Mouse (Mus musculus) right cerebral cortex, postnatal 14 days (tissue): ENCODE results near the gene Scpep1.

ENCODE experiments used
- DNase-seq: peaks from one replicate; pipeline ENCODE4 v3.0.0; 2022

Gene Scpep1

DNA sequence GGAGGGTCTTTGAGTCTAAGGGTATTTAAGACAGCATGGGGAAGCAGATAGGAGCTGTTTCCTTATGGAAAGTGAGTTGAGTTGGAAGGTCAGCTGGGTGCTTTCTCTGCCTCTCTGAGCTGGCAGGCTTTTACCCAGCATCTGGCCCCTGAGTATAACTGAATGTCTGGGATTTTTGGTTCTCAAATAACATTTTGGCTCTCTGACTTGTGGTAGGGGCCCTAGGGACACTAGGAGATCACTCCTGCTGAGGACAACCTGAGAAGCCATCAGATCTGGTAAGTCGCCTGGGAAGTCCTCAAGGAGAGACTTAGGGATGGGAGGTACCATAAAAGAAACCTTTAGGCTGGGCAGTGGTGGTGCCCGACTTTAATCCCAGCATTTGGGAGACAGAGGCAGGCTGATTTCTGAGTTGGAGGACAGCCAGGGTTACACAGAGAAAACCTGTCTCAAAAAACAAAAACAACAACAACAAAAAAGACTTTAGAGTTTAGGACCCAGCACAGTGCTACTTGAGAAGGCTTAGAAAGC lies 15.0 kb upstream of the Scpep1 start, which contains the start of gene Coil:
TSS of gene Coil (plus strand) at position 51 of the 531 bp plus-strand sequence.
- DNase-seq: no peak

DNA sequence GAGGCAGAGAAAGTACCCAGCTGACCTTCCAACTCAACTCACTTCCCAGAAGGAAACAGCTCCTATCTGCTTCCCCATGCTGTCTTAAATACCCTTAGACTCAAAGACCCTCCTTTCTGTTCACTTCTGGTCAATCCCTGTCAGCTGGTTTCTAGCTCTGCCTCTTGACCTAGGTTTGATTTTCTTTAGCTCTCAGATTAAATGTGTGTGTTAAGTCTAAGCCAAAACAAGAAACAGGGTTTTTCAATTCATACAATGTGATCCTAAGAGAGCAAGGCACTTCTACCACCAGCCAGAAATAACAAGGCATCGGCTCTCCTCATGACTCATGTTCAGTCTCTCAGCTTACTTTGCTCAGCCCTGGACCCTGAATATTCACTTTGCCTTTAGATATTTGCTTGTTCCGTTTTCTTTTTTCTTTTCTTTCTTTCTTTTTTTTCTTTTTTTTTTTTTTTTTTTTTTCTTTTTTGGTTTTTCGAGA lies 11.7 kb upstream of the Scpep1 start, which contains the start of gene Elobl:
TSS of gene Elobl (minus strand) at position 51 of the 481 bp plus-strand sequence.
- DNase-seq: no peak

DNA sequence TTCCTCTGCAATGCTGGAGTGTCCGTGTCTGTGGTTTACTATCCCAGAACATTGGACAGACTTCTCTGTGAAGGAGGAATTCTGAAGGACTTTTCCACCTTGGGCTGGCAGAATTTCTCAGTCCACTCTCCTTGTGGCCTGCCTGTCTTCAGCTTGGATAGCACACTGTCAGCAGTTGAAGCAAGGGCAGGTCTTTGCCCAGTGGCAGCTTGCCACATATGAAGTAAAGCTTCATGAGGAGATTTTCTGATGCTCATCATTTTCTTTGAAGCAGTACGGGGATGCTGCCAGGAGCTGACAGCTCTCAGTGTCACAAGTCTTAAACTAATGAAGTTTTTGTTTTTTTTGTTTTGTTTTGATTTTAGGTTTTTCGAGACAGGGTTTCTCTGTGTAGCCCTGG lies 3.6 kb upstream of the Scpep1 start:
- DNase-seq: no peak

DNA sequence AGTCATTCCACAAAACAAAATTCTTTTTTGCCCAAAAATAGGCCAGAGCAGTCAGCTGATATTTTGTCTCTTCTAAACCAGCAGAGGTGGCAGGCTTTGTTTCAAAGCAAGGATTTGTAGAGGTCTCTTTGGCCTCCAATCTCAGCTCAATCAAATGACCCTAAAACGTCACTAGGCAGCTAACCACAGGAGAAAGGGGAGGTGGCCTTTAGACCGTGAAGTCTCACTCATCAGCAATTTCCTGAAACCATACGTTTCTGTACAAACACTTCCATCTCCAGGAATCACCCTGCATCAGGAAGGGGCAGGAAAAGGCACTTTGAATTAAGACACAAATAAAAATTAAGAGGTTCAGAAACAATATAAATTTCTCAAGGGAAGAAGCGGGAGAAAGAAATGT lies 462 bp downstream of the Scpep1 start:
- DNase-seq: no peak

DNA sequence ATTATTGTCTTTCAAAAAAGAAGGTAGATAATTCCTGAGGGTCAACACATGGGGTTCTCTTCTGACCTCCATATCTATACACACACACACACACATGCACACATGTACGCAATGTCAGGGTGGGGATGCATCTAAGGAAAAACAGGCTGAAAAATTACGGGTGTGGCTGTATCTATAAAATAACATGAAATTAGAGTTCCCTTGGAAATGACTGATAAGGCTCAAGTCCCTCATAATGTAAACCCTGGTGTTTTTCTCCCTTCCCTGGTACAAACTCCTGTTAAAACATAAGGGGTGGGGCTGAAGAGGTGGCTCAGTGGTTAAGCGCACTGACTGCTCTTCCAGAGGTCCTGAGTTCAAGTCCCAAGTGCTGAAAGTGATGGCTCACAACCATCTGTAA lies 1.7 kb downstream of the Scpep1 start:
- no peak for DNase-seq

DNA sequence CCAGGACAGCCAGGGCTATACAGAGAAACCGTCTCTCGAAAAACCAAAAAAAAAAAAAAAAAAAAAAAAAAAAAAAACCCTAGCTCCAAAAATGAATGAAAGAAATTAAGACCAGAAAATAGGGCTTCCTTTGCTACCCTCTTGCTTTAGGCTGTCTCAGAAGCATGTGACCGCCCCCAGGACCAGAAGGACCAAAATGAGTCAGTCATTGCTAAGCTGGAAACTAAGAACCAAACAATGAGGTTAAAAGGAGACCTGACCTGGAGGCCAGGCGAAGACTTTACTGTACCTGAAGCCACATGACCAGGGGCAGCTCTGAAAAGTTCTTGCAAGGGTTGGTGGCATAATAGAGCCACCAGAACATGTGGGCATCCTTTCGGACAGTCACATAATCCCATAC lies 3.1 kb downstream of the Scpep1 start:
- DNase-seq: no peak

DNA sequence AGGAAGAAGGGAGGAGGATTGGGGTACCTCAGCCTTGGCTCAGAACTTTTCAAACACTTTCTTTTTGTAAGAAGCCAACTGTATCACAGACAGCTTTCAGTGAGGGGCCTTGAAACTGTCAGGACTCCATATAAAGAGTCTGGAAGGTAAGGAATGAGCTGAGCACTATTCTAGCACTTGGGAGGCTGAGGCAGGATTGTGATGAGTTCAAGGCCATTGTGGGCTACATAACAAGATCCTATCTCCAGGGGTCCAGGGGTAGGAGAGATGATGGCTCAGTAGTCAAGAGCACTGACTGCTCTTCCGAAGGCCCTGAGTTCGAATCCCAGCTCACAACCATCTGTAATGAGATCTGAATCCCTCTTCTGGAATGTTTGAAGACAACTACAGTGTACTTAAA lies 3.7 kb downstream of the Scpep1 start:
- no peak for DNase-seq

DNA sequence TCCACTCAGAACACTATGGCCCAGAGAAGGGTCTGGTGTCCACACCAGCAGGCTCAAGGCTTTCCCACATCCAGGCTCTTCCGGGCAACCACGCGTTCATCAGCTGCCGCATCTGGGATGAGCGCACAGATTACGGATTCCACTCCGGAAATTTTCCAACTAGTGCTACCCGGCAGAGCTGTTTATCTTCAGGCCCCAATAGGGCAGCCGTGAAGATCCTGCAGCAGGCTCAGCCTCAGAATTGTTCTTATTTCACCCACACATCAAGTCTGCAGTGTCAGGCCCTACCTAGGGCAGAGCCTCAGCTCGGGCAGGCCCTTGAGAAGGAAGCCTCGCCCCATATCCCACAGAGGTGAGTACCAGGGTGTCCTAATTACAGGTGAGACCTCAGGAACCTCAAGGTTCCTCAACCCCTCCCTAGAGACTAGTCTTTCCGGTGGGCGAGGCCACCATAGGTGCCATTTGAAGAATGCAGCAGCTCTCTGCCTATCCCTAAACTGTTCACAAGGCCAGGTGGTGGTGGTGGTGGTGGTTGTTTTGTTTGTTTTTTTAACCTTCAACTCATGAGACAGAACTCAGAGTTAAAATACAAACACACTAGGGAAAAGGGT lies 4.5 kb downstream of the Scpep1 start:
- no peak for DNase-seq

DNA sequence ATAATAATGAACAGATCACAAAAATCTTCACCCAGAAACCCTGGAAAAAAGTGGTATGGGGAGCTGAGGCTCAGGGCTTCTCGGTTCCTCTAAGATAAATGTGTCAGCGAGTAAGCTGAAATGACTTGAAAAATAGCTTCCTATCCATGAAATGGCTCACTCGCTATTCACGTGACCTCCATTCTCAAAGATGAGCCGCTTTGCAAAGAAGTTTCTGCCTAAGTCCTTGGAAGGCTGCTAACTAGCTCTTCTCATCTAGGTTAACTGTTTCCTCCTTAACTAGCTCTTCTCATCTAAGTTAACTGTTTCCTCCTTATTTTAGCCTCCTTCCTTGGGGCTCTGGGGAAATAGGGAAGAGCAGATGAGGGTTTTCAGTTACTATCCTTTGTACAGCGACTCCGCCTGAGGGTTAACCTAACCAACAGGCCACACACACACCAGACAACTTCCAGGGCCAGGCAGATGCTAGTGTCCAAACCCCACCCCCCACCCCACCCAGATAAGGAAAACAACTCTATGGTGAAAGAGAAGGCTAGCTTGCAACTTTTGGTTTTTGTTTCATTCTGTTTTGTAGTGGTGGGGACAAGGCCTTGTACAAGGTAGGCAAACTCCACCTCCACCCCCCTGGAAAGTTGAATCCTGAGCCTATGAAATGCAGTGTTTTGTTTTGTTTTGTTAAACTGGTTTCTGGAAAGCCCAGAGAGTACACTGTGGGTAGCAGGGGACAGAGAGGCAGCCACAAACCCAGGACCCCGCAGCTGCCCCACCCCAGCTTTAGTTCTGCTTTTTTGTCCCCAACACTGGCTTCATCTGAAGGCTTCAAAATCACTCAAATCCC lies 5.2 kb downstream of the Scpep1 start:
- no peak for DNase-seq

DNA sequence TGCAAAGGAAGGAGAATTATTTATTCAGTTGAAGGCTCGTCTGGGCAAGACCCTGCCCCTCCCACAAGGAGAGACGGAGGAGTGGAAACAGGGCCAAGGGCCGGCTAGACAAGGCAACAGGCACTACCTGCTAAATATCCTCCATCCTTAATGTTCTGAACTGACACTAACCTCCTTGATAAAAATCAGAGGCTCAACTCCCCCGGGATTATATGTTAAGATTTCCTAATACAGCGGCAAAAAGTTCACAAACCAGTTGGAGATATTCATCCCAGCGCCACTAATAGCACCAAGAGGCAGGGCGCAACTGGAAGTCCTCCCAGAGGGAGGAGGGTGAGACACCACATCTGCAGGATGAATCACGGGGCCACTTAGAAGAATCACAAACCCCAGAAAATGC lies 6.4 kb downstream of the Scpep1 start:
- DNase-seq: no peak

DNA sequence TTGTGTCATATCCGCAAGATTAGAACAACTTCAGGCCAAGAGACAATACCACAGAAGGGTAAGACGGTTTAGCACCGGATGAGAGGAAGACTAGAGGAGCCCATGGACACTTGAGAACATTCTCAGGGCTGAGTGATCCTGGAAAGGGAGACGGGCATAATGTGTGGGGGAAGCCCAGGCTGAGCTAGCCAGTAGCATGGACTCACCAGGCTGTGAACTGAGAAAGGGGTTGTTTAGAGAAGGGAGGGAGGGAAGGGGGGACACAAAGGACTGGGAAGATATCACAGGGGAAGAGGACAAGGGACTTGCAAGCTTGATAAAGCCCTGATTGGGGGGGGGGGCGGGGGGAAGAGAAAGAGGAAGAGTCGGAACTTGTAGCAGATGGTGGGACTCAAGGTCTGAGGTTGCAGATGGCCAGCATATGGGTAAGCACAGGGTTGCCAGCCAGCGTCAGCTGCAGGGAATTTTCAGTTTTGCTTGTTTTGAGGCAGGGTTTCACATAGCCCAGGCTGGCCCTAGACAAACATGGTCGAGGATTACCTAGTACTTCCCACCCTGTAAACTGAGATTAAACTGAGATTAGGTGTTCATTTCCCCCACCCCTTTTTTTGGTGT lies 9.2 kb downstream of the Scpep1 start:
- no peak for DNase-seq

DNA sequence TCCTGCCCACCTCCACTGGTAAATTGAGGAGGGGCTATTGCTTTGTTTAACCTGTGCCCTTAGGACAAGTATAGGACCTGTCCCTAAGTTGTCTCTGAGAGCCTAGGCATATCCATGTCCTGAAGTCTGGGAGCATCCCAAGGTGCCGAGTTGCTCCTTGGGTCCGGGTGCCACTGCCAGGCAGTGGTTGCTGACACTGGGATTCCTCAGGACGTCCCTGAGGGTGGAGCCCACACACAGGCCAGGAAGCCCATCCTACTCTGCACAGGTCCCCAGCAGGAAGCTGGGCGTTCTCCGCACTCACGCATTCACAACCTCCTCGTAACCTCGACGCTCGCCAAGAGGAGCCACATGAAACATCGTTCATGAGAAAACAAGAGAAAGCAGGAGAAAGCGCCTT lies 13.8 kb downstream of the Scpep1 start:
- no peak for DNase-seq

DNA sequence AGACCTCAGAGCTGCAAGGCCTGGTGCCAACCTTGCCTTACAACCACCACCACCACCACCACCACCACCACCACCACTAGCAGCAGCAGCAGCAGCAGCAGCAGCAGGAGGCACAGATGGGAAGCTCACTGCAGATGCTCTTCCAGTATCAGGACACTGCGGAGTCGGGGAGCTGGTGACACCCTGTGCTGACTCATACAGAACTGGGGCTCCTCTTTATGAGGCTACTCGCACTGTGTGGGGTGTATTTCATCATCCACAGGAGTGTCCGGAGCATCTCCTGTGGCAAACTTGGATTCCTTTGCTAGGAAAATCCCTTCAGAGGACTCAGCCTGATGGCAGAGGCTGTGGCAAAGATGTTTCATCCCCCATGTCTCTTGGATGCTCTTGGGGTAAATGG lies 15.6 kb downstream of the Scpep1 start:
- DNase-seq: no peak

DNA sequence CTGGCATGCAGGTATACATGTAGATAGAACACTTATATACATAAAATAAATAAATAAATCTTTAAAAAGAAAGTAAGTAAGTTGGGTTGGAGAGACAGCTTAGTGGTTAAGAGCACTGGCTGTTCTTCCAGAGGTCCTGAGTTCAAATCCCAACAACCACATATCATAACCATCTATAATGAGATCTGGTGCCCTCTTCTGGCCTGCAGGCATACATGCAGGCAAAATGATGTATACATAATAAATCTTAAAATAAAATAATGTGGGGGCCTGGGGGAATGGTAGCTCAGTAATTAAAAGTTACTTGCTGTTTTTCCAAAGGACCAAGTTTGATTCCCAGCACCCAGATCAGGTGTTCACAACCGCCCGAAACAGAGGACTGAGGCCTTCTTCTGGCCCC lies 16.5 kb downstream of the Scpep1 start:
- DNase-seq: no peak

DNA sequence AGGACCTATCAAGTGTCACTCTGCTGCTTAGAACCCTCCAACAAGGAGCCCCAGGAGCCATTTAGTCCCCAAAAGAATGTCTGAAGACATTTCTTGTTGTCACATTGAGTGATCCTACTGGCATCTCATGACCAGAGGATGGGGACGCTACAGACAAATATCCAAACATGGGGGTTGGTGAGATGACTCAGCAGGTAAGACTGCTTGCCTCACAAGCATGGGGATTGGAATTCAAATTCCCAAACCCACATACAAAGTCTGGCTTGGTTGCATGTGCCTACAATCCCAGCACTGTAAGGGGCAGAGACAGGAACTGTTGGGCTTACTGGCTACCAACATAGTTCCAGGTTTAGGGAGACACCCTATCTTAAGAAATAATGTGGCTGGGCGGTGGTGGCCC lies 17.4 kb downstream of the Scpep1 start:
- no peak for DNase-seq

DNA sequence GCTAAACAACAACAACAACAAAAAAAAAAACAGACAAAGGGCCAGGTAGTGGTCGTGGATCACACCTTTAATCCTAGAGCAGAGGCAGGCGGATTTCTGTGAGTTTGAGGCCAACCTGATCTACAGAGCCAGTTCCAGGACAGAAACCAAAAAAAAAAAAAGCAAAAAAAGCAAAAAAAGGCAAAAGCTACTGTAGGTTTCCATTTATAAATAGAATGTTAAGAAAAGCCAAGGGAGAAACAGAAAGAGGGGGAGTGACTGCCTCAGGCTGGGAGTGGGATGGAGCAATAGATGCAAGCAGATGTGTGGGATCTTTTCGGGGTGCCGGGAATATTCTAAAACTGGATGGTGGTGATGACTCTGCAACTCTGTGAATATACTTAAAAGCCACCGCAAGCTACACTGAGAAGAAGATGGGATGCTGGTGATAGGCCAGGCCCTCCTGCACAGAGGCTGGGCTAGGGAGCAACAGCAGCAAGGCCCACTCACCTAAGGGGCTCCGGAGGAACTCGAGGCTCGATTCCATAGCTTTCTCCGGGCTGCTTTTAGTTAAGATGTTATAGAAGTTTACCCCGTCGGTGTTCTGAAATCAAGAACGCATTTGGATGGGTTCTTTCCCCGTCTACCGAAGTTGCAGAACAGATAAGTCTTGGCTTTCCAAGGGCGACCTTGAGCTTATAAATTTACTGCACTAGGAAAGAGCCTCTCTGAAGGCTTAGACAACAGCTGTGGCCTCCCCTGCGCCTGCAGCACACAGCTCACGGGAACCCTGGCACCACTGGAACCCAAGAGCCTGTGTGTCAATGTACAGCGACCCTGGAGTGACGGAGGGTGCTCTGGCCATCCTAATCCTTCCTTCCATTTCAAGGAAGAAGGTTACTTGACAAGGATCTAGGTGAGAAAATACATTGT lies 20.9 kb downstream of the Scpep1 start:
- no peak for DNase-seq

DNA sequence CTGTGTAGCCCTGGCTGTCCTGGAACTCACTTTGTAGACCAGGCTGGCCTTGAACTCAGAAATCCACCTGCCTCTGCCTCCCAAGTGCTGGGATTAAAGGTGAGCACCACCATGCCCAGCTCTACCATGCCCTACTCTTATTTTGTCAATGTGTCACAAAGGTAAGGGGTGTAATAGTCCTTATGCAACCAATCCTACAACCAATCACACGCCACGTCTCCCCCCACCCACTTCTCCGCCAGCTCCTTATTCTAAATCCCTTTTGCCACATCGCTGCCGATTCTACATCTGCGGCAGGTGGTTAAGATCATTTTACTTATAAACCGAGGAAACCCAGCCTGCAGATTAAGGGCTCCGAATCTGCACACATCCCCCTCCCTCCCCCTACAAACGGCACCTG lies 22.2 kb downstream of the Scpep1 start:
- no peak for DNase-seq

DNA sequence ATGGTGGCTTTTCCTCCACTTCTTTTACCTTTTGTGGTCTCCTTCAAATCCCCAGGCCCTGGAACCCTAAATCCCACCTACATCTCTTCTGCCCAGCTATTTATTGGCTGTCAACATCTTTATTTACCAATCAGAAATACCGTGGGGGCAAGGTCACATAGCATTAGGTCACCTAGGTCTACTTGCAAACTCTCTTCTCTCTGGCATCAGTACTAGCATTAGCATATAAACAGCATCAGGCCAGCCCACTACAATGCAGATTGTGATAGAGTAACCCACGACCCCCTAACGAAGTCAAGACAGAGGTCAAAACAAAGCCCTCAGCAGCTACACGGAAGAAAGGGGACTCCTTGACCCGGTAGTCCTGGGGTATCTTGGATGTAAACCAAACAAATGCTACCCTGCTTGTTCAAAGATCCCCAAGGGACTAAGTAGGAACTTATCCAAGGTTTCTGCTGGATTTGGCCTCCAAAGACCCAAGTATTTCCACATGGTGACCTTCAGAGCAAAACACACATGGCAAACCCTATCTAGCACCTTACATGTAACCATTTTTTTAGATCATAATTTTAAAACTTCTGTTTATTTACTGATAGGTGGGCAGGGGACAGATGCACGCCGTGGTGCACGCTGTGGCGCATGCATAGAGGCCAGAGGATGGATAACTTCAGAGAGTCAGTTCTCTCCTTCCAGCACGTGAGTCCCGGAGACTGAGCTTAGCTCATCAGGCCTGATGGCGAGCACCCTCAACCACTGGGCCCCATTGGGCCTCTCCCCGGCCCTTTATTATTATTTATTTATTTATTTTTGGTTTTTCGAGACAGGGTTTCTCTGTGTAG lies 23.4 kb downstream of the Scpep1 start:
- DNase-seq: no peak

DNA sequence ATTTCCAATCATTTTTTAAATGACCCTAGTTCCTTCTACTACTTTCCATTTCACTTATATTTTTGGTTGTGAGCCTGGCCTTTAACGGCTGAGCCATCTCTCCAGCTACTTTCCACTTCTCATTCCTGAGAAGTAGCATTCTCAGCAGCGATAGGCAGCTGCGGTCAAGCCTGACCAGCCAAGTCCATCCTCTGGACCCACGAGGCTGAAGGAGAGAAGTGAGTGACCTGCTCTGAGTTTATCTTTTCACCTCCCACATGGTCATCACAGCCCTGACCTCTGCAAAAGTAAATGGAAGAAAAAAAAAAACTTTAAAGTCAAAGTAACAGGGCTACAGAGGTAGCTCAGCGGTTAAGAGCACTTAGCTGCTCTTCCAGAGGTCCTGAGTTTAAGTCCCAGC lies 28.7 kb downstream of the Scpep1 start:
- DNase-seq: no peak

DNA sequence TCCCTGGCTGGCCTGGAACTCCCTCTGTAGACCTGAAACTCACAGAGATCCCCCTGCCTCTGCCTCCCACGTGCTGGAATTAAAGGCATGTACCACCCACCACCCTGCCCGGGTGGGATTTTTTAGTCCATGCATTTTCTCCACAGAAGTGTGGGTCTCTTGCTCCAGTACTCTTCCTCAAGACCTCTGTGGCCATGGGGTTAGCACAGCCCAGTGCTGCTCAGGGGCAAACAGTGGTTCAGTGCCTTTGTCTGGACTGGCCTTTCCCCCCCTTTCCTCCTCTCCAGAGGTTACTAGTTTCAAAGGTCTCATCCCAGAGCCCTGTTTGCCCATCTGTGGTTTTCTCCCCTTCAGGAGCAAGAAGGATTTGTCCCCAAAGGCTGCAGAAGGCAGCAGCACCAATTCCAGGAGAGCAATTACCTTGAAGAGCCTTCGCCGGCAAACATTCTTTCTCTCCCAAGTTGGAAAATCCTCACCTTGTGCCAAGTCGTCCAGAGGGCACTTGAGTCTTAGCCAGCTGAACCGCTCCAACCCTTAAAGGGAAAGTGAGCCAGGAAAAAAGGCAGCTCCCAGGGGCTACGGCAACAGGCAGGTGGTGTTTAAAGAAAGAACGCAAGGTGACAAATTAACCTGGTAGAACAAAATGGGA lies 45.8 kb downstream of the Scpep1 start:
- no peak for DNase-seq

DNA sequence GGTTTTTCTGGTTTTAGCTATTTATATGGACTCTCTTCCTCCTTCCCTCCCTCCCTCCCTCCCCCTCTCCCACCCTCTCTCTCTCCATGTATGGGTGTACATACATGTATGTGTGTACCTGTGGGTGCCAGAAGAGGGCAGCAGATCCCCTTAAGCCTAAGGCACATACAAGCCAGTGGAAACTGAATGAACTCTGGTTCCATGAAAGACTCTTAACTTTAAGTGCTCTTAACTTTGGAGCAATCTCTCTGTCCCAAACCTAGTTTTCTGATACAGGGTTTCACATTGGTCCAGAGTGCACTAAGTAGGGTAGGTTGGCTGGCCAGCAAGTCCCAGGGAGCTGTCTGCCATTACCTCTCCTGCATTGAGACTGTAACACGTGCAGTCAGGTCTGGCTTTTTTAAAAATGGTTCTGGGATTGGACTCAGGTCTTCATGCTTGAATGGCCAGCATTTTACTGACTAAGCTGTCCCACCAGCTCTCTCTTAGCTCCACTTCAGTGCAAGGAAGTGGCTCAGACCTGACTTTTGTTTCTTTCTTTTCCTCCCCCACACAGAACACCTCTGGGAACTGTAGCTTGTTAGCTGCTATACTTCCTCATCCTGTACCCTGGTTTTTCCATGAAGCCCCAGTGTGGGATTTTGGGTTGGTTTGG lies 46.6 kb downstream of the Scpep1 start:
- peak; percentile 67 for DNase-seq
